Mouse (Mus musculus) testis, adult 2 months (tissue): ENCODE results near the gene Cic. TPM values are rescaled to one million over a fixed set of nuclear protein-coding genes. Genes with fewer than 3 reads are reported as not detected.

ENCODE experiments used
- H3K27ac ChIP-seq: fragments of 200-500 bp; 2 replicates; pipeline ENCODE4 v1.5.1; 2012; ENCODE audit warnings: low read depth, low read length; ENCODE audit not compliant: control insufficient read depth, insufficient read depth
- H3K27me3 ChIP-seq: fragments of 200-500 bp; 2 replicates; pipeline ENCODE4 v1.6.1; 2012; ENCODE audit warnings: mild to moderate bottlenecking, low read length, moderate library complexity; ENCODE audit not compliant: control insufficient read depth, insufficient read depth
- H3K36me3 ChIP-seq: fragments of 200-500 bp; 2 replicates; pipeline ENCODE4 v1.6.1; 2012; ENCODE audit warnings: mild to moderate bottlenecking, low read length; ENCODE audit not compliant: control insufficient read depth, insufficient read depth
- H3K4me1 ChIP-seq: fragments of 200-500 bp; 2 replicates; pipeline ENCODE4 v1.6.1; 2012; ENCODE audit warnings: low read length; ENCODE audit not compliant: control insufficient read depth, insufficient read depth
- H3K4me3 ChIP-seq: fragments of 200-500 bp; 2 replicates; pipeline ENCODE4 v1.5.1; 2012; ENCODE audit warnings: low read depth, mild to moderate bottlenecking, low read length, moderate library complexity, mixed read lengths; ENCODE audit not compliant: control insufficient read depth
- CTCF ChIP-seq: fragments of 200-500 bp; IDR thresholded peaks from 2 replicates; pipeline ENCODE4 v1.5.1; 2012; ENCODE audit warnings: low read depth, mild to moderate bottlenecking, inconsistent platforms, low read length, moderate library complexity; ENCODE audit not compliant: control insufficient read depth, insufficient read depth, insufficient replicate concordance
- POLR2A ChIP-seq: fragments of 200-500 bp; IDR thresholded peaks from 2 replicates; pipeline ENCODE4 v1.6.1; 2012; ENCODE audit warnings: low read depth, mild to moderate bottlenecking, inconsistent platforms, low read length, moderate library complexity; ENCODE audit not compliant: control insufficient read depth
- polyA plus RNA-seq: library from polyadenylated mRNA; depleted of rRNA; stranded (reverse); fragments of >200 nt; gene quantifications from 2 replicates; pipeline ENCODE4 v1.2.3, GENCODE M21; 2012

The Cic gene
- polyA plus RNA-seq, 1 experiment, result 41.8 TPM

DNA sequence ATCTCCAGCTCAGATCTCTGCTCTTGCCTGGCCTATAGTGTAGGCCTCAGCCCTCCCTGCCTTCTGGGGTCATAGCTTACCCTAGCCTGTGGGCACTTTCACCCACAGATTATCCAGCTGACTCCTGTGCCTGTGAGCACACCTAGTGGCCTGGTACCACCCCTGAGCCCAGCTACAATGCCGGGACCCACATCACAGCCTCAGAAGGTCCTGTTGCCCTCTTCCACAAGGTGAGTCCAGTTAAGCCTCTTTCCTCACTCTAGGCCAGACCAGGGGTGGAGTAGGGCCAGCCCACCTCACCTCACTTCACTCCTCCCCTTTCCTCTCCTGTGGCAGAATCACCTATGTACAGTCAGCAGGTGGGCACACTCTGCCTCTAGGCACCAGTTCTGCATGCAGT is 23.0 kb downstream of the Cic start:
- Histone ChIP-seq H3K36me3 (peaks cover 3% of the 10 kb centered on the region), H3K27ac (no peak overlapping the region), H3K27me3 (no peaks in the 10 kb centered on the region), H3K4me3 (no peak overlapping the region), H3K4me1 (no peaks in the 10 kb centered on the region)
- no peak for TF ChIP-seq POLR2A
- TF ChIP-seq CTCF, result no peak

DNA sequence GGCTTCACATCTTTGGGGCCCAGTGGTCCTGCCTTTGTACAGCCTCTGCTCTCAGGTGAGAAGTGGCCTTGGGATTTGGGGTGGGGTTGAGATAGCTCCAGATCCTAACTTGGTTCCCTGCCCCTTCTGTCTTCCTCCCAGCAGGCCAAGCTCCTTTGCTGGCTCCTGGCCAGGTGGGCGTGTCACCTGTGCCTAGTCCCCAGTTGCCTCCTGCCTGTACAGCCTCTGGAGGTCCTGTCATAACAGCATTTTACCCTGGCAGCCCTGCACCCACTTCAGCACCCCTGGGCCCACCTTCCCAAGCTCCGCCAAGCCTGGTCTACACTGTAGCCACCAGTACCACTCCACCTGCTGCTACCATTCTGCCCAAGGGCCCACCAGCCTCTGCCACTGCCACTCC is 23.4 kb downstream of the Cic start:
- Histone ChIP-seq H3K4me1 (no peaks in the 10 kb centered on the region), H3K27ac (no peak overlapping the region), H3K36me3 (peaks cover 3% of the 10 kb centered on the region), H3K4me3 (no peak overlapping the region), H3K27me3 (no peaks in the 10 kb centered on the region)
- TF ChIP-seq POLR2A (no peak), CTCF (no peak)

DNA sequence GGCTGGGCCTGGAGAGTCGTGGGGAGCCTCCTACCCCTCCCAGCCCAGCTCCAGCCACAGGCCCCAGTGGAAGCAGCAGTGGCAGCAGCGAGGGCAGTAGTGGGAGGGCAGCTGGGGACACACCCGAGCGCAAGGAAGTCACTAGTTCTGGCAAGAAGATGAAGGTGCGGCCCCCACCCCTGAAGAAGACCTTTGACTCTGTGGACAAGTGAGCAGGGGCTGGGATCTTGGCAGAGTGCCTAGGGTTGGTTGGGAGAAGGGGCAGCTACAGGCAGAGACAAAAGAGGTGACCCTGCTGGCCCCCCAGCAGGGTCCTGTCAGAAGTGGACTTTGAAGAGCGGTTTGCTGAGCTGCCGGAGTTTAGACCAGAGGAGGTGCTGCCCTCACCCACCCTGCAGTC is 24.6 kb downstream of the Cic start:
- no peaks in the 10 kb centered on the region for H3K27me3 ChIP-seq
- no peak overlapping the region for H3K4me3 ChIP-seq
- TF ChIP-seq POLR2A, result no peak
- no peak for TF ChIP-seq CTCF
- no peak overlapping the region for H3K27ac ChIP-seq
- H3K4me1 ChIP-seq, result peaks cover 4% of the 10 kb centered on the region
- peaks cover under 1% of the 10 kb centered on the region for H3K36me3 ChIP-seq

DNA sequence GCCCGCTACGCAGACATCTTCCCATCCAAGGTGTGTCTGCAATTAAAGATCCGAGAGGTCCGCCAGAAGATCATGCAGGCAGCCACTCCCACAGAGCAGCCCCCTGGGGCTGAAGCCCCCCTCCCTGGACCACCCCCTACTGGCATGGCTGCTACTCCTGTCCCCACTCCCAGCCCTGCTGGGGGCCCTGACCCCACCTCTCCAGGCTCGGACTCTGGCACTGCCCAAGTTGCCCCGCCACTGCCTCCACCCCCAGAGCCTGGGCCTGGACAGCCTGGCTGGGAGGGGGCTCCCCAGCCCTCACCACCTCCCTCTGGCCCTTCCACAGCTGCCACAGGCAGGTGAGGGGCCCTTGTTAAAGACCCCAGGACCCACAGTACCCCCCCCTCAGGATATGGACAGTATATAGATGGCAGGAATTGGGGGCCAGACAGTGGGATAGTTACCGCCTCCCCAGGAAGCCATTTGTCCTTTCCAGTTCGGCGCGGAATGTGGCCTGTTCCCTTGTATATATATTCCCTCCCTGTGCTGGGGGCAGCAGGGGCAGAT is 25.8 kb downstream of the Cic start:
- Histone ChIP-seq H3K36me3 (no peaks in the 10 kb centered on the region; the same call in 1 of the 2 replicates), H3K4me3 (no peak overlapping the region), H3K4me1 (peaks cover 11% of the 10 kb centered on the region), H3K27me3 (no peaks in the 10 kb centered on the region), H3K27ac (no peak overlapping the region)
- TF ChIP-seq POLR2A (no peak), CTCF (no peak)

DNA sequence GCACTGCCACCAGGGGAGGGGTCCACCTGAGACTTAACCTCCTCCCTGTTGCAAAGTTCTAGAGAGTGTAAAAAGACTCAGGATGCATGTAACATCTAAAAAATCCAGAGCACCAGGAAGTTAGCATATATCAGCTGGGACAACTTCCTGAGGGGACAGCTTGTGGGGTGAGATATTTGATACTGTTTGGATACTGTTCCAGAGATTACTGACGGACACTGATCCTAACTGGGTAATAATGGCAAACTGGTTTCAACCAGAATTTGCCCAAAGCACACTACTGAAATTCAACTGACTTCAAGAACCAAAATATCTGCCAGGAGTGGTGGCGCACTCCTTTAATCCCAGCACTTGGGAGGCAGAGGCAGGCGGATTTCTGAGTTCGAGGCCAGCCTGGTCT is 27.0 kb downstream of the Cic start:
- Histone ChIP-seq H3K4me3 (no peak overlapping the region), H3K36me3 (no peaks in the 10 kb centered on the region; the same call in 1 of the 2 replicates), H3K27ac (no peak overlapping the region), H3K27me3 (no peaks in the 10 kb centered on the region), H3K4me1 (peaks cover 14% of the 10 kb centered on the region)
- TF ChIP-seq POLR2A (no peak), CTCF (no peak)

DNA sequence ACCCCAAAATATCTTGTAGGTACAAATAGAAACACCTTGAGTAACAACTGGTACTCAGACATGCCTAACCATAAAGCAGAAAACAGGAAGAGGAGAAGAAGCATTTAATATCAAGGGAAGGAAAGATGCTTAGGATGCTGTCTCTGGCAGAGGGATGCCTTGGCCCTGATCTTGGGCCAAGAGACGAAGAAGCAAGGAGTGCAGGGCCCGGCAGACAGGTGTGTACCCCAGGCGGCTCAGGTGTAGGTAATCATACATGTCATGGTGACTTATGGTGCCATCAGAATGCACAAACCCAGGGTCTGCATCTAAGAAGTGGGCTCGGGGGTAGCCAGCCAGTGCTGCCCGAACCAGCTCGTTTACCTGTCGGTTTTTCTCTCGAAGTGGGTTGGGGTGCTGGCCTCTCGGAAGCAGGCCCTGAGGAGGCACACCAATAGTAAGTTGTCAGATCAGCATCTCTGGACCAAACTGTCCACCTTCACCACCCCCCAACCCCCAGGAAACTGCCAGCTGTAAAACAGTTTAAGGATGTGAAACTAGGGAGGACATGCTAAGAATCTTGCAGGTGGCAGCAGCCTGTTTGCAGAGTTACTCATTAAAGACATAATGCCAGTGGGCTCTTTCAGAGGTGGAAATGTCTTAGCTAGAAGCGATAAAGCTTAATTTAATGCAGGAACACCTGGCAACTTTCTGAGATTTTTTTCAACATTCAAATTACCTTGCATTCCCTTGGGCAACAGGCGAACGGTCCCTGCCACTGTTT is 27.6 kb downstream of the Cic start:
- Histone ChIP-seq H3K36me3 (no peaks in the 10 kb centered on the region; the same call in 1 of the 2 replicates), H3K4me1 (peaks cover 14% of the 10 kb centered on the region), H3K4me3 (no peak overlapping the region), H3K27me3 (no peaks in the 10 kb centered on the region), H3K27ac (no peak overlapping the region)
- TF ChIP-seq CTCF (no peak), POLR2A (no peak)

DNA sequence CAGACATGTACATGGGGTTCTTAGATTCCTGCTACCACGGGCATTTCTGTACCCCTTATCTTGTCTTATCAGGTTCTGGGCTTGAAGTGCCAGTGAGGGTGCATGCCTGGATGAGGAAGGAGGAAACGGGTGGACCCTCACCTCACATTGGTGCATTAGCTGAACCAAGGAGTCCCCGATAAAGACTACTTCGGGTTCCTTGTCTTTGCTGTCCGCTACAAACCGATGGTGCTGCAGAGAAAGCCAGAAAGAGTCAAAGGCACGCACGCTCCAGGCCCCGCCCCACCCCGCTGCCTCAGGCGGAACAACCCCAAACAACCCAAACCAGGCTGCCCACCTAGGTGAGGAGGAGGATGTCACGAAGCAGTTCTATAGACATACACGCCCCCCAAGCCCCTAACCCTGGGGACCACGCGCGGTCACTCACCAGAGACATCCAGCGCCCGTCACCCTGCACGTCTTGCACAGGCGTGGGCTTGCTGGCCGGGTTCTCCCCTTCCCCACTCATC is 29.5 kb downstream of the Cic start:
- H3K27ac ChIP-seq, result peak overlapping the region; percentile 98
- H3K36me3 ChIP-seq, result no peaks in the 10 kb centered on the region; the same call in 1 of the 2 replicates
- H3K27me3 ChIP-seq, result no peaks in the 10 kb centered on the region
- no peak for TF ChIP-seq CTCF
- TF ChIP-seq POLR2A, result no peak
- peaks cover 21% of the 10 kb centered on the region for H3K4me1 ChIP-seq
- H3K4me3 ChIP-seq, result peak overlapping the region; percentile 99
